Mouse (Mus musculus): ENCODE measurements around the gene 6430628N08Rik. TPM values are rescaled to one million over a fixed set of nuclear protein-coding genes. Genes with fewer than 3 reads are reported as not detected.

Gene 6430628N08Rik
- polyA plus RNA-seq, 1 experiment from 2014 or later, result 0.33 TPM

DNA sequence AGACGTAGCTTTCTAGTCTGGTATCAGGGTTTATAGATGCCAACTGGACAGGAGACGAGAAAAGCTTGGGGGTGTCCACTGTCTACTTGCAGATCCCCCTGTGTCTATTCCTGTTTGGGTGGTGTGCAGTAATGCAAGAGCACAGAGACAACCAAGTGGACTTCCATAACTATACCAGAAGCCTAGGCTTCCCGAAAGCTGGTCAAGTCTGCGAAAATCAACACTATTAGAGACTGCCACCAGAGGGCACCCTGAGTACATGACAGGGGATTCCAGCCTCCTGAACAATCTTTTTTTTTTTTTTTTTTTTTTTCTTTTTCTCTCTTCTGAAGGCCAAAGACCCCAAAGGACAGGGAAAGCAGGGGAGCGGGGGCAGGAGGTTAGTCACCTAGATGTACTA lies 12.4 kb downstream of the 6430628N08Rik start:
- DNase-seq (ENCODE audit: low spot score, missing footprints) (peak; percentile 98), ATAC-seq (ENCODE audit: low FRiP score) (no peak)
- H3K4me2 ChIP-seq, result no peak overlapping the region
- no peaks in the 10 kb centered on the region for H3K9me3 ChIP-seq (ENCODE audit: control insufficient read depth, low read length)
- H3K36me3 ChIP-seq (ENCODE audit: control insufficient read depth, insufficient read depth, low read length), result no peaks in the 10 kb centered on the region
- no peak overlapping the region for H3K4me3 ChIP-seq (ENCODE audit: low read depth, low read length)
- no peak overlapping the region for H3K27ac ChIP-seq (ENCODE audit: low read depth, low read length)
- WGBS, result 19% methylated on average over 5 of the region's 5 CpGs
- peaks cover 36% of the 10 kb centered on the region for H3K27me3 ChIP-seq (ENCODE audit: control insufficient read depth, insufficient read depth, low read length)
- H3K9ac ChIP-seq (ENCODE audit: low read length), result no peak overlapping the region
- peaks cover 34% of the 10 kb centered on the region for H3K4me1 ChIP-seq (ENCODE audit: control insufficient read depth, insufficient read depth, low read length)

DNA sequence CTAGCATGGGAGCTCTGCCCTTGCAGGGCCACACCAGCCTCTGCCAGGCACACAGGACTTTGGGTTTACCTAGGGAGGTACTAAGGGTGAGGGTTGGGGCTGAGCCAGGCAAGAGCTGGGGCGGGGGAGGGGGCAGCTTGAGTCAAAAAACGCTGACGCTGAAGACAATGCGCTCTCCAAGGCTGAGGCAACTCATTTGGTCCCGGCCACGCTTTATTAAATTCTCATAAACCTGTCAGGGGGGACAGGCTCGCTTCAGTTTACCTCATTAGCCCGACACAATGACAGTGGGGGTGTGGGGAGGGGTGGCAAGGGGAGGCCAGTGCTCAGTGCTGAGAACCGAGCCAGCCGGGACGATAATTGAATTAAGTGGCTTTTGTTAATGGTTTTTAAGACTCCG lies 13.9 kb downstream of the 6430628N08Rik start:
- H3K4me2 ChIP-seq, result peak overlapping the region; percentile 11; the same call in 1 of the 2 replicates
- H3K9me3 ChIP-seq (ENCODE audit: control insufficient read depth, low read length), result no peaks in the 10 kb centered on the region
- H3K36me3 ChIP-seq (ENCODE audit: control insufficient read depth, insufficient read depth, low read length), result no peaks in the 10 kb centered on the region
- WGBS, result 1% methylated on average over 12 of the region's 12 CpGs
- H3K9ac ChIP-seq (ENCODE audit: low read length), result no peak overlapping the region
- no peak overlapping the region for H3K27ac ChIP-seq (ENCODE audit: low read depth, low read length)
- no peak overlapping the region for H3K4me3 ChIP-seq (ENCODE audit: low read depth, low read length)
- H3K27me3 ChIP-seq (ENCODE audit: control insufficient read depth, insufficient read depth, low read length), result peaks cover 26% of the 10 kb centered on the region
- DNase-seq (ENCODE audit: low spot score, missing footprints) (no peak), ATAC-seq (ENCODE audit: low FRiP score) (peak; percentile 57)
- H3K4me1 ChIP-seq (ENCODE audit: control insufficient read depth, insufficient read depth, low read length), result peaks cover 38% of the 10 kb centered on the region

DNA sequence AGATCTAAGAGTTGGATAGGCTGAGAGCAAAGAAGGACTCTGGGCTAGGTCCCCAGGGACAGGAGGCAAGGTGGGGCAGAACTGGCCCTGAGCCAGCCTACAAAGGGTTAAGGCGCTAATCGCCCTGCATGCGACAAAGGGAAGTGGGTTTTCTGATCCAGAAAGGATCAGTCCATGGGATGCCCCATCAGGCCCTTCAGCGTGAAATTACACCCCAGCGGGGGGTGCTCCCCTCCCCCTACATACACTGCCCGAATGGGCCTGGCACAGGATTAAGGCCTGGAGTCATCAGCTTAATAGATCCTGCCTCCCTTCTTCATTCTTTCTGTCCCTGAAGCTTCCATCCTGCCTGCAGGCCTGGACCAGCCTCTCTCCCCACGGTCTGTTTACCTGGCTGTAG lies 15.2 kb downstream of the 6430628N08Rik start:
- Histone ChIP-seq H3K36me3 (ENCODE audit: control insufficient read depth, insufficient read depth, low read length) (no peaks in the 10 kb centered on the region), H3K9ac (ENCODE audit: low read length) (no peak overlapping the region; the same call in 1 of the 2 replicates), H3K4me1 (ENCODE audit: control insufficient read depth, insufficient read depth, low read length) (peaks cover 38% of the 10 kb centered on the region), H3K9me3 (ENCODE audit: control insufficient read depth, low read length) (no peaks in the 10 kb centered on the region), H3K27ac (ENCODE audit: low read depth, low read length) (no peak overlapping the region; the same call in 1 of the 2 replicates), H3K4me3 (ENCODE audit: low read depth, low read length) (no peak overlapping the region), H3K4me2 (peak overlapping the region; percentile 6; the same call in 1 of the 2 replicates), H3K27me3 (ENCODE audit: control insufficient read depth, insufficient read depth, low read length) (peaks cover 19% of the 10 kb centered on the region)
- ATAC-seq (ENCODE audit: low FRiP score) (peak; percentile 82), DNase-seq (ENCODE audit: low spot score, missing footprints) (peak; percentile 99)
- 3% methylated on average over 7 of the region's 7 CpGs for WGBS

DNA sequence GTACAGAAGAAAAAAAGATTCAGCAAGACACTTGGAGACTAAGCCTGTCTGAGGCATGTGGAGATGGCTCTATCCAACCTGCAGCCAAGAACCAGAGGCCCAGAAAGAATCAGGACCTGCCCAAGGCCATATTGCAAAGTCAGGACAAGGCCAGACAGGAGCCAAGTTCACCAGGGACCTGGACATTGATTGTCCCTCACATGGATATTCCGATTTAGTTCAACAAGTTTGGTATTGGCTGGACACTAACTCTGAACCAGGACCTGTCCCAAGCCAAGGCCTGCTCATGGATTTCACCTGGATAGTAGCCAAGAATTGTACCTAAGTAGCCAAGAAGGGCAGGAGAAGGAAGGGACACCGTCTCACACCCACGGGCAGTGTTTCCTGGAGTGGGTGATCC lies 16.3 kb downstream of the 6430628N08Rik start:
- H3K9me3 ChIP-seq (ENCODE audit: control insufficient read depth, low read length), result no peaks in the 10 kb centered on the region
- peaks cover 19% of the 10 kb centered on the region for H3K27me3 ChIP-seq (ENCODE audit: control insufficient read depth, insufficient read depth, low read length)
- ATAC-seq (ENCODE audit: low FRiP score) (no peak), DNase-seq (ENCODE audit: low spot score, missing footprints) (no peak)
- H3K36me3 ChIP-seq (ENCODE audit: control insufficient read depth, insufficient read depth, low read length), result no peaks in the 10 kb centered on the region
- H3K4me3 ChIP-seq (ENCODE audit: low read depth, low read length), result no peak overlapping the region
- H3K4me2 ChIP-seq, result no peak overlapping the region
- no peak overlapping the region for H3K27ac ChIP-seq (ENCODE audit: low read depth, low read length)
- no peak overlapping the region for H3K9ac ChIP-seq (ENCODE audit: low read length)
- H3K4me1 ChIP-seq (ENCODE audit: control insufficient read depth, insufficient read depth, low read length), result peaks cover 48% of the 10 kb centered on the region
- WGBS, result 92% methylated on average over 3 of the region's 3 CpGs

DNA sequence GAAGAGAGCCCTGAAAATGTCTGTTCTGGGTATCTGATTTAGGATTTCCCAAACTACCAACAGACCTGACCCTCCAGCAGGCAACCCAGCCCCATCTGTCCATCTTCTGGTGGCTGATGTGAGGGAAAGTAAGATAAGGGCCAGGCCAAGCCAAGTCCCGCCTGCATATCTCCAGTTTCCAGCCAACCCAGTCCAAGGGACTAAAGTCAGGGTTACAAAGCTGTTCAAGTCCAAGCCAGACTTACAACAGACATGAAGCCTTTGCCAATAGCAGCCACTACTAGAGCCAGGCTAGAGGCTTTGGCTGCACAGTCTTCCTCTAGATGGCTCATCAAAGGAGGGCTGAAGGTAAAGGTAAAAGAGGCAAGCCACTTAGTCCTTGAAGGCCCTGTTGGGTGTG lies 17.5 kb downstream of the 6430628N08Rik start:
- H3K9ac ChIP-seq (ENCODE audit: low read length), result no peak overlapping the region
- H3K36me3 ChIP-seq (ENCODE audit: control insufficient read depth, insufficient read depth, low read length), result no peaks in the 10 kb centered on the region
- peaks cover 52% of the 10 kb centered on the region for H3K4me1 ChIP-seq (ENCODE audit: control insufficient read depth, insufficient read depth, low read length)
- no peak for ATAC-seq (ENCODE audit: low FRiP score)
- H3K9me3 ChIP-seq (ENCODE audit: control insufficient read depth, low read length), result no peaks in the 10 kb centered on the region
- no peak overlapping the region for H3K4me2 ChIP-seq
- peaks cover 15% of the 10 kb centered on the region for H3K27me3 ChIP-seq (ENCODE audit: control insufficient read depth, insufficient read depth, low read length)
- no peak for DNase-seq (ENCODE audit: low spot score, missing footprints)
- no peak overlapping the region for H3K4me3 ChIP-seq (ENCODE audit: low read depth, low read length)
- no peak overlapping the region for H3K27ac ChIP-seq (ENCODE audit: low read depth, low read length)
- 53% methylated on average over 1 of the region's 1 CpGs for WGBS

DNA sequence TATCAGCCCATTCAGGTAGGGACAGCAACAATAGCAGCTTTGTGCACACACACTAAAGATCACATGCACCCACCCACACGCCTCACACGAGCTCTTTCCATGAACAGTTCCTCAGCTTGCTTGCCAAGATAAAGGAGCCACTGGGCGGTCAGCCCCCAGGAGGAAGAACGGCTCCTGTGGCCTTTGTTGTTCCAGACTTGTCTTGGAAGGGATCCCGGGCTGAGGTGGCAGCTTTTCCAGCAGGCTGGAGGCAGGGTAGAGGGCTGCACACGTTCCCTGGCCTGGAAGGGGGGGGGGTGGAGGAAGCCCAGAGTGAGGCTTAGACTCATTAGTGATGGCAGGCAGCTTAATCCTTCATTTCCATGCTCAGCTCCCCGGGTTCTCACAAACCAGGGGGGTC lies 18.2 kb downstream of the 6430628N08Rik start:
- DNase-seq (ENCODE audit: low spot score, missing footprints) (no peak), ATAC-seq (ENCODE audit: low FRiP score) (peak; percentile 38; the same call in 1 of the 2 replicates)
- Histone ChIP-seq H3K4me1 (ENCODE audit: control insufficient read depth, insufficient read depth, low read length) (peaks cover 51% of the 10 kb centered on the region), H3K4me3 (ENCODE audit: low read depth, low read length) (no peak overlapping the region), H3K4me2 (no peak overlapping the region), H3K27ac (ENCODE audit: low read depth, low read length) (no peak overlapping the region), H3K27me3 (ENCODE audit: control insufficient read depth, insufficient read depth, low read length) (peaks cover 15% of the 10 kb centered on the region), H3K9me3 (ENCODE audit: control insufficient read depth, low read length) (no peaks in the 10 kb centered on the region), H3K36me3 (ENCODE audit: control insufficient read depth, insufficient read depth, low read length) (no peaks in the 10 kb centered on the region), H3K9ac (ENCODE audit: low read length) (no peak overlapping the region)
- WGBS, result 6% methylated on average over 7 of the region's 7 CpGs

DNA sequence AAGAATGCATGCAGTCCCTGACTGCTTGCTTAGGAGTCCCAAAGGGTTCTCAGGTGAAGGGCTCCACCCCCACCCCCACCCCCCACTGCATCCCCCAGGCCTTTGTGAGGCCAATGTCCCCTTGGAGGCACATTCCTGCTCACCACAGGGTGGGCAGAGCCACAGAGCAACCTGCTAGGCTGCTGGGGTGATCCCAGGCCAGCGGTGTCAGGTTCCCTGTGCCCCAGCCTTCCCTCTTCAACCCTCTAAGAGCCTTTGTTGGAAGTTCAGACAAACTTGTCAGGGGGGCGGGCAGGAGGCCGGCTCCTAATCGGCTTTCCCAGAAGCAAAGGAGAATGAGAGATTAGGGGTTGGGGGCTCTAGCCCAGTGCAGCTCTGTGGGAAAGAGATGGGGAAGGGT lies 21.1 kb downstream of the 6430628N08Rik start:
- ATAC-seq (ENCODE audit: low FRiP score) (peak; percentile 74), DNase-seq (ENCODE audit: low spot score, missing footprints) (no peak)
- no peak overlapping the region for H3K9ac ChIP-seq (ENCODE audit: low read length)
- no peaks in the 10 kb centered on the region for H3K9me3 ChIP-seq (ENCODE audit: control insufficient read depth, low read length)
- peaks cover 8% of the 10 kb centered on the region; the same call in 1 of the 2 replicates for H3K27me3 ChIP-seq (ENCODE audit: control insufficient read depth, insufficient read depth, low read length)
- no peaks in the 10 kb centered on the region for H3K36me3 ChIP-seq (ENCODE audit: control insufficient read depth, insufficient read depth, low read length)
- peaks cover 25% of the 10 kb centered on the region for H3K4me1 ChIP-seq (ENCODE audit: control insufficient read depth, insufficient read depth, low read length)
- WGBS, result 0% methylated on average over 4 of the region's 4 CpGs
- peak overlapping the region; percentile 61; the same call in 1 of the 2 replicates for H3K27ac ChIP-seq (ENCODE audit: low read depth, low read length)
- H3K4me3 ChIP-seq (ENCODE audit: low read depth, low read length), result no peak overlapping the region
- H3K4me2 ChIP-seq, result no peak overlapping the region

DNA sequence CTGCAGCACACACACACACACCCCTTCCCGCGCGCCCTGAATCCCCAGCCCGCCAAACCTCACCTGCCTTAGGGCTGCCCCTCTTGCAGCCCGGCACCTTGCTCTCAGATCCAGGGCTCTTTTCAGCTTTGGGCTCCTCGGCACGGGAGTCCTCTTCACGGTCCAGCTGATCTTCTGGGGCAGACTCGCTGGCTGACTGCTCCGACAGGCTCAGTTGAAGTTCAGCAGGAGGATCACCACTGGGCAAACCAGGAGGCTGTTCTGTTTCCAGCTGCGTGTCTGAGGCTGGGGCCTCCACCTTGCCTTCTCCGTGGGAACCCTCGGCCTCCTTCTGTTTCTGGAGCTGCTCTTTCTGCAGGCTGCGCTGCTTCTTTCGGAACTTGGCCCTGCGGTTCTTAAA lies 29.4 kb downstream of the 6430628N08Rik start:
- no peak overlapping the region for H3K4me3 ChIP-seq (ENCODE audit: low read depth, low read length)
- H3K36me3 ChIP-seq (ENCODE audit: control insufficient read depth, insufficient read depth, low read length), result peaks cover 5% of the 10 kb centered on the region
- H3K27me3 ChIP-seq (ENCODE audit: control insufficient read depth, insufficient read depth, low read length), result no peaks in the 10 kb centered on the region
- no peaks in the 10 kb centered on the region for H3K4me1 ChIP-seq (ENCODE audit: control insufficient read depth, insufficient read depth, low read length)
- DNase-seq (ENCODE audit: low spot score, missing footprints) (no peak), ATAC-seq (ENCODE audit: low FRiP score) (no peak)
- WGBS, result 70% methylated on average over 16 of the region's 16 CpGs
- H3K27ac ChIP-seq (ENCODE audit: low read depth, low read length), result no peak overlapping the region
- H3K9ac ChIP-seq (ENCODE audit: low read length), result no peak overlapping the region
- no peak overlapping the region for H3K4me2 ChIP-seq
- no peaks in the 10 kb centered on the region for H3K9me3 ChIP-seq (ENCODE audit: control insufficient read depth, low read length)

DNA sequence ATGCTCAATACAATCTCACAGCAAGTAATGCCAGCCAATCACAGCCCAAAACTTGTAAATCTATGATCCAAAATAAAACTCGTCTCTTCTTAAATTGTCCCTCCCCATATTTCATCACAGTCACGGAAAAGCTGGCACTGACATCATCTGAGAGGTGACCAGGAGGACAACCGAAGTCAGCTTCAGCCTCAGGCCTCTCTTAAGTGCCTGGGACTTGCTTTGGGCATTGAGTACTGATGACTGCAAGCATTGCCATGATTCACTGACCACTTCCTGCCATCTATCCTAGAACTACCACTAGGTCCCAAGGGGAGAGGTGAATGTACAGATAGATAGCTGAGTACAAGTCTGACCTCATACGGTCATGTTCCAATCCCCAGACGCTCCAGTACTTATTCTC lies 32.2 kb downstream of the 6430628N08Rik start:
- Histone ChIP-seq H3K4me1 (ENCODE audit: control insufficient read depth, insufficient read depth, low read length) (no peaks in the 10 kb centered on the region), H3K27ac (ENCODE audit: low read depth, low read length) (no peak overlapping the region), H3K4me3 (ENCODE audit: low read depth, low read length) (no peak overlapping the region), H3K4me2 (no peak overlapping the region), H3K9ac (ENCODE audit: low read length) (no peak overlapping the region), H3K27me3 (ENCODE audit: control insufficient read depth, insufficient read depth, low read length) (no peaks in the 10 kb centered on the region), H3K9me3 (ENCODE audit: control insufficient read depth, low read length) (no peaks in the 10 kb centered on the region), H3K36me3 (ENCODE audit: control insufficient read depth, insufficient read depth, low read length) (peaks cover 5% of the 10 kb centered on the region)
- 91% methylated on average over 5 of the region's 5 CpGs for WGBS
- ATAC-seq (ENCODE audit: low FRiP score) (no peak), DNase-seq (ENCODE audit: low spot score, missing footprints) (no peak)

All from midbrain, embryonic 11.5 days (tissue).